Mouse (Mus musculus) ovary, adult 18-20 months (tissue): Measurements from ENCODE around the gene Lrrc28.
A peak's percentile ranks its signal among the peaks of the same experiment; 100 is the strongest.

Experiments
- DNase-seq: peaks from one replicate; pipeline ENCODE4 v3.0.0; 2022; ENCODE audit warnings: low spot score, mixed read lengths

The Lrrc28 gene

DNA sequence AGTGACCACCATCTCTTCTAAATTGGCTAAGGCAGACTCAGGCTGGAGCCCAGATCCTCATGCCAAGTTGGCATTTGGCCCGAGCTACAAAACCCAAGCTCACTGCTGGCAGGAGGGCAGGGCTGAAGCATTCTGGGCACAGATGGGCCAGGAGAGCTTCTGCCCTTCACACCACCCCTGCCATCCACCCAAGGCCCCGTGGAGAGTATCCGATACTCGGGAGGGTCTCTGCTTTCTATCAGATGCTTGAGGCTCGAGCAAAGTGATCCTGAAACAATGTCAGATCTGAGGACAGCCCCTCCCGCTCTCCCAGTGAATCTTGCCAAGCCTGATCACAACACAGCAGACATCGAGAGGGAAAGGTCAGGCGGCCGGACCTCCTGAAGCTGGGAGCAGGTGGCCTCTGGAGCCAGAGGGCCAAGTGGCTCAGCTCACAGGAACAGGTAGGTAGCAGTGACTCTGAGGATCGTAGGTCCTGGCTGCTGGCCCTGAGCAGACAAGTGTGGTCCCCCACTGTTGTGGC lies 157.1 kb downstream of the Lrrc28 start:
- DNase-seq = peak; percentile 29

DNA sequence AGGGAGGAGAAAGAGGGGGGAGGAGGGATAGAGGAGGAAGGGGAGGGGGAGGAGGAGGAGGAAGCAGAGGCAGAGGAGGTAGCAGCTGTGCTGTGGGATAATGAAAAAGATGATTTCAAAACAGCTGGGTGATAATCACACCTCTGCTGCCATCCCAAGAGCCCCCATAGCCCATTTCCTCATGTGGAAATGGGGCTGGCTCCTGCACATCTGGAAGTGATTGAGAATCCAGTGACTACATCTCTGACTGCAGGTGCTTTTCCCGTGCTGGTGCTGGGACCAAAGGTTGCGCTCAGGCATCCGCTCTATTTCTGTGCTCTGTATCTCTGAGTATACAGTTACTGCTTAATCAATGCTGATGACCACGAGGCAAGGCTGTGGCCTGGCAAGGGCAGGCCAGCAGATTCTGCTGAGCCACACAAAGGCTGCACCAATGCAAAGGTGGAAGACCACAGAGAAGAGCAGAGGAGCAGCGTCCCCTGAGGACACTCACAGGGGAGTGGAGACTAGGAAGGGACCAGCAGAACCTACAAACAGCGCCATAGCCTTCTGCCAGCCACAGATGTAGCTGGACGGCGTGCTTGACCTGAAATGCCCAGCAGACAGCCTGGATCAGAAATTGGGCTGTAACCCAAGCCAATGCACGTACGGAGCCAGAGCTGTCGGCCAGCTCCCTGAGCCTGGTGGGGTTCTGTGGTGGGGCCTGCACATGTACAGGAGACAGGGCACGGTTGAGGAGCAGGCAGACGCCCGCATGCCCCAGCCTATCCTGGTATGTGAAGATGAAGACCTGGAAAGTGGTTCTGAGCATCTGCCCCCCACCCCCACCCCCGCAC lies 157.9 kb downstream of the Lrrc28 start:
- no peak for DNase-seq

DNA sequence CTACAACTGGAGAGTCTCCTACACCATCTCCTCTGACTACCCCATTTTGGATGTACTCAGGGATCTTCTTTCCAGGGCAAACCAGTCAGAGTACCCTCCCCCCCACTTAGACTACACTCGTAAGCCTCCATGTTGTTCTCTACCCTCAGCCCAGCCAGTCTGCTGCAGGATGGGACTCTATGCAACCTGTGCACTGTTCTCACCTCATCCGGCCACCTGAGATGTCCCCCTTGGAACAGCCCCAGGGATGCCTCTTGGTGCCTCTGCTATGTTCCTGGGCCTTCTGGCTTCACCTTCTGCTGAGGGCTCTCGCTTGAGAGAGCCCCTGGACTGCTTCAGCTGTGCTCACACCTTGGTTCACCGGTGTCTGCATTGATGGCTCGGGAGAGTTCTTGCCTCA lies 158.7 kb downstream of the Lrrc28 start:
- DNase-seq = no peak

DNA sequence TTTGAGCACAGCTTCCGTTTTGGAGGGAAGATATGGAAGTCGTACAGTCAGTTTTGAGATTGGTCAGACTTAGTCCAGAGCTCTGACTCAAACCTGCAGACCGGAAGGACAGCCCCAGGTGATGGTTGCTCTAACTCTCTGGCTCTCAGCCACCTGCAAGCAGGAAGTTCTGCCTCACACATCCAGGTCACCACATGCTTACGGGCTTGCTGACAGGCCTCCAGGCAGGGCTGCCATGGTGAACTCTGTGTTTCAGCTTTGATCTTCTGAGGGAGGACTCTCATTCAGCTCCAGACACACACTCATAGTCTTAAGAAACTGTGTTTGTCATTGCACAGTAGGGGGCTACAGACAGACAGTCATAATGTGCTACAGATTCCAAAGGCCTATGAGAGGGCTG lies 161.4 kb downstream of the Lrrc28 start:
- DNase-seq = no peak

DNA sequence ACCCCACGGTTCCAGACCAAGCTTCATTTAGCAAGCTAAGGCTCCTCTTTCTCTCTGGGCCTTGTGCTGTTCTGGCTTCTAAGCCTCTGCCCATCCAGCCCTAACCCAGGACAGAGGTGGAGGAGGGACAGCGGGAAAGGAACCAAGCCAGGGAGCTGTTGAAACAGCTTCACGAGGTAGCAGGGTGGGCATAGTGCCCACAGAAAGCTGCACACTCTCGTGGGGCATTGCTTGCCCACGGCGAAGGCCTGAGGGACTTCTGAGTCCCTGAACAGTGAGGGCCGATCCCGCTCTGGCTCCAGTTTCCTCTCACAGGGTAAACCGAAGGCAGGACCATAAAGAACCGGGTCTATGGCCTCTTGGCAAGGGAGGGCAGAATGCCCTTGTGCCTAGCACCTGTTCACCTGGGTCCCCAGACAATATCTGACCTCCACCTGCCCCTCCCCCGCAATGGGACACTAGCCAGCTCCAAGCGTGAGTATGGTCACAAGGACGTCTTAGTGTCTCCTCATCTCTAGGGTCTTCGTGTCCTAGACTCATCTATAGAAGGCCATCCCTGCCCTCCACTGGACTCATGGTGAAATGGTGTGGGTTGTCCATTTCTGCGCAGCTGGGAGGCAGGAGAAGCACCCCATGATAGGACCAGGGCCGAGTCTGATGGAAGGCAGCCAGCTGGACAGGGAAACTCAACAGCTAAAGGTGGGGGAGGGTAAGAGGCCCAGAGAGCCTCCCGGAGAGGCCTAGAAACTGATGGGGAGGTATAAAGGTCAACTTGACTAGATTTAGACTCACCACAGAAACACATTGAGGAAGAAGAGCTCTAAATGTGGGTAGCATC lies 165.3 kb downstream of the Lrrc28 start:
- peak; percentile 66 for DNase-seq

DNA sequence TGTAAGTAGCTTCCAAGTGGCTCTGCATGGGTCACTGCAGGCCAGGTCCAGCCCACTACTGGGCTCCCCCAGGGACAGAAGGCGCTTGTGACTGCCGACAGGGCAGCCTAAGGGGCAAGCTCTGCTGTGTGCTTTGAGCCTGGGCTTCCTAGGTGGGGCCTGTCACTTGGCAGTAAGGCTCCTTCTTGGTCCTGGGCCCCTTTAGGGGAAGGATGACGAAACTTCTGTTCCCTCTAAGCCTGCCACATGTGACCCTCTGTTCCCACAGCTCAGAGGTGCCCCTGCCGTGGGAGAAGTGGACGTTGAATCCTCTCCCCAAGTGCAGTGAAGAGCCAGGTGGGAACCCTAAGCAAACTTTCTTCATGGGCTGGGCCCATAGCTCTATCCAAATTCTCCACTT lies 165.9 kb downstream of the Lrrc28 start:
- DNase-seq = no peak

DNA sequence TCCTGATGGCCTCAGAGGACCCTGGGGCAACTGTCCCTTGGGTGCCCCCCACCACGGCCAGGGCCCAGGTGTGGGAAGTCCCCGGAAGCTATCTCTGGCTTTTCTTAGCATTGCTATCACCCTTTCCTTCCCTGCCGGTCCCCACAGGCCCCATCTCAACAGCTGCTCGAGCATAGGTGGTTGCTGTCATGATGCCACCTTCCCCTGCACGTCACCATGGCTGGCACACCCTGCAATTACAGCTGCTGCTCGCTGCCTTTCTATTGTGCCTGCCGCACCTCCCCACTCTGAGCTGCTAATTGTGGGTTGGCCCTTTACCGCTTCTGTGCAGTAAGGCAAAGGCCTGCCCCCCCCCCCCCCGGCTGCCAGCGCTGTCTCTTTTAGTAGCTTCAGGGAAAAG lies 167.1 kb downstream of the Lrrc28 start:
- DNase-seq = no peak

DNA sequence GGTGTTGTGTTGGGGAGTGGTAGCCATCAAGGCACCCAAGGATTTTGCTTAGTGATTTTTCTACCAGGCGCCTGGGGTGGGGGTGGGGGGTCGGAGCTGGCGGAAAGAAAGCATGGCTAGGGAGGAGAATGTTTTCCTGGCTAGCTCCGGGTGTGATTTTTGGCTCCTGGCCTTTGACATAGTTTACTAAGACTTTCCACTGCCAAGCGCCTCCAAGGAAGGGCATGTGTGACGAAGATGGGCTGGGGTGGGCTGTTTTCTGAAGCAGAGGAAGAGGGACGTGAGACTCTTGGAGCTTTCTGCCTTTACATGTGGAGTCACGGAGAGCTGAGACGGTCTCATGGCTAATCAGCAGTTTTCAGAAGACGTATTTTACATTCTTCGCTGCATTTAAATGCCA lies 173.8 kb downstream of the Lrrc28 start:
- no peak for DNase-seq

DNA sequence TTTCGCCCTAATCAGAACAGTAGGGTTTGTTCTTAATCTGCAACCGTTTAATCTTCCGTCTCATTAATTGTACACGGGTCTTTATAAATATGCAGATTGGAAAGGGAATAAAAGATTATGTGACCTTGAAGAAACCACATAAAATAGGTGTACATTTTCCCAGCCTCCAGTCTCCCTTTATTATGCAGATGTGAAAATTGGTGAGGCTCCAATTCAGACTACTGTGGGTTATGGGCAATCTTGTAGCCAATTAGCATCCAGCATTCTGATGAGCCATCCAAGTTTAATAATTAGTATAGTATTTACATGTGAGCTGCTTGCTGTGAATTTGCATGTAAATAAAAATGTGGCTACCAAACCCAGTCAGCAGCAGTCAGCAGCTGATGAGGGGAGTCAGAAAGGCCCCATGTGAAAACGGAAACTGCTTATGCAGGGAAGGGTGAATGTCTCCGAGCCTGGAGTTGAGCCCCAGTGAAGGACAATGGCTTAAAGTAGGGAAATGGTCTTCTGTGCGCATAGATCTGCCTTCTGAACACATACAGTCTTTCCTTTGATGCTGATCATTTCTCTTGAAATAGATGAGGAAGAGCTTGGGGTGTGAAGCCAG lies 176.2 kb downstream of the Lrrc28 start:
- DNase-seq = no peak

DNA sequence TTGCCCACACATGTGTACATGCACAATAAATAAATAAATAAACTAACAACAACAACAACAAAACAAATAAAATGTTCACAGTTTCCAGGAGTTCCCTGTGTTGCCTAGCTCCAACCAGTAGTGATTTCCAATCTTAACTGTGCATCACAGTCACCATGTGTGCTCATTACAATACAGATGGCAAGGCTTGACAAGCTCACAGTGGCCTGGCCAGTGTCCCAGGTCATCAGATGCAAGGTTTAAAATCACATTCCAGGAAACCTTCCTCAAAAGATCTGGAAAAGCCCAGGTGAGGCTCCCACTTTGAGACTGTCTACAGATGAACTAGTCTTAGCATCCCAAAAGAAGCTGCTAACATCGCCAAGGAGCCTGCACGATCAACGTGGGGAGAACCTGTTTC lies 176.9 kb downstream of the Lrrc28 start:
- DNase-seq = no peak

DNA sequence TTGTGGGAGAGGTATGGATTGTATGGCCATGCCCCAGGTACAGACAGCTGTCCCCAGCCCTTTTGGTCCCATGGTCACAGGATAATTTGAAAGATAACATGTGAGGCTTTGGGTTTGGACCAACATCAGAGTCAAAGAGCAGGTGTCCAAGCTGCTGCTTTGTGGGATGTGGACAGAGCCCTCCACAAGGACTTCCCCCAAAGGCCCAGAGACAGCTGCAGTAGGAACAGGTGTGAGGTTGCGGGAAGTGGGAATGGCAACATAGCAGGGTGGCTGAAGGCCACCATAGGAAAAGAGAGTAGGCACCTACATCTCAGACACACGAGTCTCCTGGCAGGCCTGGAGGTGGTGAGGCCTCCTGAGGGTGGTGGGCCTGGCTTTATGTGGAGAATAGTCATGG lies 178.7 kb downstream of the Lrrc28 start:
- no peak for DNase-seq

DNA sequence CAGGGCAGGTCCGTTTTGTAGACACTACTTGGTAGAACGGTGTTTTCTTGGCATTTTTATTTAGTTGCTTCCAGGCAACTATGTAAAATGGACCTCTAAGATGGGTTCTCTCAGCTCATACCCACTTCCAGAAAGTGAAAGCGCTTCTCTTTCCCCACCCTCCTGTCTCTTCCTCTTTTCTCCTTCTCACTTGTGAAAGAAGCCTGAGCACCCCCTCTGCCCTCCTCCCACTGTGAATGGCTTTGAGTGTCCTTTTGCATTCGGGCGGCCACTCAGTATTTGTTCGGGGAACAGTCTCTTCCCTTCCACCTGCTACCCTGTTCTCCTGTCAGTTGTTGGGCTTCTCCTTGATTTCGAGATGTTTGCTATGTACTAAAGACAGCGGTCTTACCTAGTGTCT lies 180.4 kb downstream of the Lrrc28 start:
- DNase-seq = no peak

DNA sequence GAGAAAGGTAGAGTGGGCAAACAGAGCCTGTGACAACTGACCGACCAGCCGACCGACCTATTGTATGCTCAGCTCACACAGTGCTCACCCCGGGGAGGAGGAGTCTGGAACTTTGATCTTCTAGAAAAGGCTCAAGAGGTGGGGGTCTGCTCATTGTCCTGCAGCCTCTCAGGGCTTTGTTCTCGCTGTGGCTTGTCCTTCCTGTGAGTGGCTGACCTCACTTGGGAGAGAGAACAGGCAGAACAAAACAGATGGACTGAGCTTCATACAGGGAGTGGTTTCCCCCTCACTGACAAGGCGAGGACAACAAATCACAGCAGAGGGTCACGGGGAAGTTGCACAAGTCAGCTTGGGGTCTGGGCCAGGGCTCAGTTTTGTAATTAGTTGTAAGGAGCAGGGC lies 181.5 kb downstream of the Lrrc28 start:
- DNase-seq = no peak
